Mouse (Mus musculus): Measurements from ENCODE around the gene Zfp36l3. TPM values are rescaled to one million over a fixed set of nuclear protein-coding genes. Genes with fewer than 3 reads are reported as not detected.
"Not testable (repeated sequence)": the region's sequence is repeated elsewhere in the genome, so short reads cannot be mapped to it uniquely, and the experiment has no call there.

Gene Zfp36l3
- not detected in 2 replicates for polyA plus RNA-seq (2015; fragmentation: Nextera tagmentation; extraction: Ambion mirVana)

GRCm38 (mm10) chrX:53776276-53776675 lies at the start of gene Zfp36l3:
Gene Zfp36l3, minus strand, starts transcription at chrX:53776394.
- Histone ChIP-seq H3K4me2 (no peak within 1 kb of the TSS), H3K27me3 (no peaks in the 10 kb centered on the region), H3K9me3 (replicated peaks) (no peaks in the 10 kb centered on the region; the same call in 1 of the 2 replicates), H3K27ac (no peak within 1 kb of the TSS), H3K36me3 (ENCODE audit: poor library complexity, severe bottlenecking) (no peaks in the 10 kb centered on the region), H3K9ac (no peak within 1 kb of the TSS), H3K4me3 (no peak within 1 kb of the TSS), H3K4me1 (no peaks in the 10 kb centered on the region)
- no peak for ATAC-seq
- 91% methylated on average over 12 of the region's 12 CpGs for WGBS

- no peaks in the 10 kb centered on the region for H3K36me3 ChIP-seq (ENCODE audit: poor library complexity, severe bottlenecking)
- H3K27ac ChIP-seq, result no peak overlapping the region
- 29% methylated on average over 3 of the region's 3 CpGs for WGBS
- H3K9me3 ChIP-seq (replicated peaks), result no peaks in the 10 kb centered on the region
- H3K9ac ChIP-seq, result no peak overlapping the region
- ATAC-seq, result no peak
- no peaks in the 10 kb centered on the region for H3K4me1 ChIP-seq
- no peaks in the 10 kb centered on the region for H3K27me3 ChIP-seq
- H3K4me2 ChIP-seq, result no peak overlapping the region
- no peak overlapping the region for H3K4me3 ChIP-seq
Measured at GRCm38 (mm10) chrX:53799074-53799473, 22.9 kb upstream of the Zfp36l3 start.

GRCm38 (mm10) chrX:53797519-53797918 lies 21.3 kb upstream of the Zfp36l3 start, which contains the start of gene Xlr:
Gene Xlr, minus strand, starts transcription at chrX:53797706.
- H3K9me3 ChIP-seq (replicated peaks); H3K27ac ChIP-seq; H3K4me3 ChIP-seq; H3K4me2 ChIP-seq; H3K9ac ChIP-seq; H3K4me1 ChIP-seq; ATAC-seq; H3K27me3 ChIP-seq; H3K36me3 ChIP-seq (ENCODE audit: poor library complexity, severe bottlenecking): not testable (repeated sequence)
- 88% methylated on average over 11 of the region's 11 CpGs for WGBS

GRCm38 (mm10) chrX:53757736-53758135 lies 18.5 kb downstream of the Zfp36l3 start, which contains the start of gene 1700013H16Rik:
Gene 1700013H16Rik, minus strand, starts transcription at chrX:53757831.
- Histone ChIP-seq H3K9ac (no peak within 1 kb of the TSS), H3K27ac (no peak within 1 kb of the TSS), H3K36me3 (ENCODE audit: poor library complexity, severe bottlenecking) (no peaks in the 10 kb centered on the region), H3K4me1 (no peaks in the 10 kb centered on the region), H3K4me3 (no peak within 1 kb of the TSS), H3K27me3 (no peaks in the 10 kb centered on the region), H3K9me3 (replicated peaks) (peaks cover 13% of the 10 kb centered on the region), H3K4me2 (no peak within 1 kb of the TSS)
- no peak for ATAC-seq
- 93% methylated on average over 16 of the region's 16 CpGs for WGBS

GRCm38 (mm10) chrX:53752851-53753250 lies 23.3 kb downstream of the Zfp36l3 start:
- H3K9me3 ChIP-seq (replicated peaks), result peaks cover 10% of the 10 kb centered on the region
- no peak overlapping the region for H3K27ac ChIP-seq
- no peak for ATAC-seq
- no peak overlapping the region for H3K9ac ChIP-seq
- no peak overlapping the region for H3K4me2 ChIP-seq
- no peaks in the 10 kb centered on the region for H3K4me1 ChIP-seq
- H3K27me3 ChIP-seq, result no peaks in the 10 kb centered on the region
- no peaks in the 10 kb centered on the region for H3K36me3 ChIP-seq (ENCODE audit: poor library complexity, severe bottlenecking)
- H3K4me3 ChIP-seq, result no peak overlapping the region
- WGBS, result 95% methylated on average over 1 of the region's 1 CpGs

- ATAC-seq, result no peak
Measured at GRCm38 (mm10) chrX:53728967-53729366, 47.2 kb downstream of the Zfp36l3 start.

GRCm38 (mm10) chrX:53724596-53724995 lies 51.6 kb downstream of the Zfp36l3 start, which contains the start of gene 4930502E18Rik:
Gene 4930502E18Rik, plus strand, starts transcription at chrX:53724826.
- Histone ChIP-seq H3K9me3 (replicated peaks) (no peaks in the 10 kb centered on the region), H3K4me2 (no peak within 1 kb of the TSS), H3K36me3 (ENCODE audit: poor library complexity, severe bottlenecking) (no peaks in the 10 kb centered on the region), H3K4me3 (no peak within 1 kb of the TSS), H3K9ac (no peak within 1 kb of the TSS), H3K27me3 (no peaks in the 10 kb centered on the region), H3K27ac (no peak within 1 kb of the TSS), H3K4me1 (no peaks in the 10 kb centered on the region)
- WGBS, result 84% methylated on average over 11 of the region's 11 CpGs
- no peak for ATAC-seq

More at GRCm38 (mm10) chrX:53728967-53729366, 47.2 kb downstream of the Zfp36l3 start:
- Histone ChIP-seq H3K4me1 (no peaks in the 10 kb centered on the region), H3K9me3 (replicated peaks) (no peaks in the 10 kb centered on the region), H3K36me3 (ENCODE audit: poor library complexity, severe bottlenecking) (no peaks in the 10 kb centered on the region), H3K4me2 (no peak overlapping the region), H3K27me3 (no peaks in the 10 kb centered on the region), H3K9ac (no peak overlapping the region), H3K27ac (no peak overlapping the region), H3K4me3 (no peak overlapping the region)
- WGBS, result 86% methylated on average over 2 of the region's 2 CpGs

Other genes with a start within 250 kb of the Zfp36l3 start
- 89.1 and 90.2 TPM in 2 replicates for gene Rtl8c, start 168.4 kb downstream of the Zfp36l3 start, polyA plus RNA-seq (2015; fragmentation: Nextera tagmentation; extraction: Ambion mirVana)
- gene Gm14597, start 167.4 kb downstream of the Zfp36l3 start, polyA plus RNA-seq (2015; fragmentation: Nextera tagmentation; extraction: Ambion mirVana), result not detected in 2 replicates
- 113 and 115 TPM in 2 replicates for gene Rtl8a, start 132.7 kb downstream of the Zfp36l3 start, polyA plus RNA-seq (2015; fragmentation: Nextera tagmentation; extraction: Ambion mirVana)
- gene Rtl8b, start 106.0 kb downstream of the Zfp36l3 start, polyA plus RNA-seq (2015; fragmentation: Nextera tagmentation; extraction: Ambion mirVana), result 85.7 and 88.0 TPM in 2 replicates
- gene 4930502E18Rik, start 51.6 kb downstream of the Zfp36l3 start, polyA plus RNA-seq (2015; fragmentation: Nextera tagmentation; extraction: Ambion mirVana), result 0.24 TPM in 1 of 2 replicates, not detected in the other
- not detected in 2 replicates for gene 1700013H16Rik, start 18.6 kb downstream of the Zfp36l3 start, polyA plus RNA-seq (2015; fragmentation: Nextera tagmentation; extraction: Ambion mirVana)
- 0.73 and 0.74 TPM in 2 replicates for gene Xlr, start 21.3 kb upstream of the Zfp36l3 start, polyA plus RNA-seq (2015; fragmentation: Nextera tagmentation; extraction: Ambion mirVana)

Measured in forebrain, embryonic 13.5 days (tissue).